Mouse (Mus musculus): ENCODE measurements around the gene Anapc2.

- TF ChIP-seq CTCF (IDR thresholded peaks at IDR 0.05; ENCODE audit: control insufficient read depth, insufficient read depth, insufficient replicate concordance, low read depth, low read length) (no peak), POLR2A (IDR thresholded peaks at IDR 0.05; ENCODE audit: control insufficient read depth, low read depth, low read length) (no peak)
These were observed 41.7 kb upstream of the Anapc2 start for GRCm38 (mm10) chr2:25230581-25230980.

All from testis, adult 2 months (tissue).